Comparison of ENCODE assay signal across 32 mouse cellular contexts in genomic region chr4:58716426-58716825, GRCm38 (mm10).
A peak's percentile ranks its signal among the peaks of the same experiment; 100 is the strongest.
DNase-seq lines count a peak whose midpoint lies in the region; ATAC-seq and TF ChIP-seq lines count a peak whose summit lies in the region.
"Had no signal": no experiment of that assay in that cellular context is flagged by ENCODE, and none has a peak within 500 bp of the region (broad histone marks: within the 10 kb centered on the region; RNA-seq: fewer than 3 reads in every experiment).

No protein-coding gene starts in this region.

- no peak overlapping the region for H3K9ac ChIP-seq in forebrain, postnatal 0 days
- no peak overlapping the region for H3K9ac ChIP-seq in limb, embryonic 13.5 days
- H3K9ac ChIP-seq: embryonic facial prominence, embryonic 12.5 days; heart, embryonic 13.5 days; hindbrain, embryonic 15.5 days; limb, embryonic 15.5 days; liver, embryonic 14.5 days; neural tube, embryonic 15.5 days had no signal

- no peaks in the 10 kb centered on the region for H3K4me1 ChIP-seq in forebrain, postnatal 0 days (ENCODE audit: insufficient read depth)
- H3K4me1 ChIP-seq in forebrain, embryonic 10.5 days, result peaks cover 20% of the 10 kb centered on the region
- H3K4me1 ChIP-seq in limb, embryonic 13.5 days, result peaks cover 53% of the 10 kb centered on the region
- H3K4me1 ChIP-seq: hindbrain, embryonic 15.5 days had no signal

- no peaks in the 10 kb centered on the region for H3K9me3 ChIP-seq in forebrain, postnatal 0 days (ENCODE audit: low read length)
- H3K9me3 ChIP-seq in forebrain, embryonic 10.5 days, result no peaks in the 10 kb centered on the region
- no peaks in the 10 kb centered on the region for H3K9me3 ChIP-seq in limb, embryonic 13.5 days
- H3K9me3 ChIP-seq: embryonic facial prominence, embryonic 12.5 days; heart, embryonic 13.5 days; hindbrain, embryonic 10.5 days; hindbrain, embryonic 15.5 days; limb, embryonic 15.5 days; neural tube, embryonic 15.5 days had no signal

- H3K36me3 ChIP-seq in forebrain, postnatal 0 days (ENCODE audit: insufficient read depth), result no peaks in the 10 kb centered on the region
- no peaks in the 10 kb centered on the region for H3K36me3 ChIP-seq in forebrain, embryonic 10.5 days (replicated peaks)
- no peaks in the 10 kb centered on the region for H3K36me3 ChIP-seq in limb, embryonic 13.5 days
- H3K36me3 ChIP-seq: embryonic facial prominence, embryonic 12.5 days; heart, embryonic 13.5 days; hindbrain, embryonic 10.5 days; hindbrain, embryonic 15.5 days; limb, embryonic 15.5 days; neural tube, embryonic 15.5 days had no signal

- no peak overlapping the region for H3K4me2 ChIP-seq in forebrain, postnatal 0 days (ENCODE audit: low read depth)
- H3K4me2 ChIP-seq in limb, embryonic 13.5 days (replicated peaks), result no peak overlapping the region
- H3K4me2 ChIP-seq: embryonic facial prominence, embryonic 12.5 days; heart, embryonic 13.5 days; hindbrain, embryonic 15.5 days; limb, embryonic 15.5 days; neural tube, embryonic 15.5 days had no signal

- no peak for TF ChIP-seq CTCF in forebrain, postnatal 0 days (IDR thresholded peaks at IDR 0.05; ENCODE audit: low read depth)

- ATAC-seq in forebrain, postnatal 0 days, result peak; percentile 29; the same call in 1 of the 2 replicates
- ATAC-seq in limb, embryonic 13.5 days (ENCODE audit: low FRiP score, low read depth), result peak; percentile 36; the same call in 1 of the 2 replicates
- ATAC-seq in granulocyte monocyte progenitor cell, adult 5-6 weeks (replicated peaks; ENCODE audit: poor library complexity, severe bottlenecking), result no peak
- ATAC-seq: activated CD4-positive, CD25-positive, alpha-beta regulatory T cell, adult 4 months; CD4-positive, CD25-positive, alpha-beta regulatory T cell, adult 4 months; inflammation-experienced regulatory T-cells, adult 6 months had no signal

- WGBS in forebrain, postnatal 0 days, result 25% methylated on average over 11 of the region's 11 CpGs
- 37% methylated on average over 11 of the region's 11 CpGs for WGBS in forebrain, embryonic 10.5 days
- WGBS in limb, embryonic 13.5 days, result 38% methylated on average over 11 of the region's 11 CpGs

- no peak for DNase-seq in forebrain, postnatal 0 days
- no peak for DNase-seq in forebrain, embryonic 10.5 days (ENCODE audit: extremely low spot score, low spot score)
- DNase-seq in R1 (ENCODE audit: low read depth, low spot score), result peak; percentile 83
- peak; percentile 34 for DNase-seq in embryo, embryonic 11 days
- DNase-seq in right cerebral cortex, postnatal 4 days, result no peak
- no peak for DNase-seq in cerebellum, adult 8-10 months
- DNase-seq: adrenal gland, adult 8-10 months; cerebellum, adult 9-10 months; cerebellum, postnatal 36 days; heart, postnatal 10 days; kidney, adult 2 months; kidney, postnatal 10 days; layer of hippocampus, adult 9-11 months; lung, adult 2 months; lung, postnatal 10 days; midbrain, embryonic 14.5 days; right cerebral cortex, adult 18-20 months; thymus, adult 2 months; thymus, postnatal 36 days had no signal

- H3K27ac ChIP-seq in forebrain, postnatal 0 days (ENCODE audit: low read depth, low read length), result no peak overlapping the region
- H3K27ac ChIP-seq in forebrain, embryonic 10.5 days, result no peak overlapping the region
- no peak overlapping the region; the same call in 1 of the 2 replicates for H3K27ac ChIP-seq in limb, embryonic 13.5 days
- H3K27ac ChIP-seq: embryonic facial prominence, embryonic 12.5 days; heart, embryonic 13.5 days; hindbrain, embryonic 10.5 days; hindbrain, embryonic 15.5 days; limb, embryonic 15.5 days; liver, embryonic 14.5 days; macrophage; neural tube, embryonic 15.5 days had no signal

- H3K4me3 ChIP-seq in forebrain, postnatal 0 days (ENCODE audit: low read depth, low read length), result no peak overlapping the region
- no peak overlapping the region for H3K4me3 ChIP-seq in forebrain, embryonic 10.5 days
- no peak overlapping the region for H3K4me3 ChIP-seq in limb, embryonic 13.5 days
- H3K4me3 ChIP-seq: embryonic facial prominence, embryonic 12.5 days; heart, embryonic 13.5 days; hindbrain, embryonic 10.5 days; hindbrain, embryonic 15.5 days; limb, embryonic 15.5 days; neural tube, embryonic 15.5 days had no signal

- no peaks in the 10 kb centered on the region for H3K27me3 ChIP-seq in forebrain, postnatal 0 days (ENCODE audit: insufficient read depth, low read length)
- 0 out of 2 replicates have a peak, but pooled peaks cover 4% of the 10 kb centered on the region for H3K27me3 ChIP-seq in forebrain, embryonic 10.5 days (ENCODE audit: poor library complexity, severe bottlenecking)
- no peaks in the 10 kb centered on the region for H3K27me3 ChIP-seq in limb, embryonic 13.5 days
- H3K27me3 ChIP-seq: embryonic facial prominence, embryonic 12.5 days; hindbrain, embryonic 15.5 days; limb, embryonic 15.5 days; neural tube, embryonic 15.5 days had no signal

Comparison
In these comparisons a context has a peak if more than half of its experiments do, and no peak if none do; other contexts are left out.
1. DNase-seq: peak in R1 (single experiment) and embryo, embryonic 11 days (single experiment); none in forebrain, postnatal 0 days (single experiment), forebrain, embryonic 10.5 days (single experiment), right cerebral cortex, postnatal 4 days (single experiment) and cerebellum, adult 8-10 months (single experiment).